Mouse (Mus musculus) cerebellum, postnatal 25 days (tissue): Measurements from ENCODE around the gene Grm4.

Experiments used
- DNase-seq, 2 experiments: peaks; one replicate each; pipeline ENCODE4 v3.0.0; 2021; ENCODE audit warnings: mixed read lengths in 2 of 2

Grm4 gene

DNA sequence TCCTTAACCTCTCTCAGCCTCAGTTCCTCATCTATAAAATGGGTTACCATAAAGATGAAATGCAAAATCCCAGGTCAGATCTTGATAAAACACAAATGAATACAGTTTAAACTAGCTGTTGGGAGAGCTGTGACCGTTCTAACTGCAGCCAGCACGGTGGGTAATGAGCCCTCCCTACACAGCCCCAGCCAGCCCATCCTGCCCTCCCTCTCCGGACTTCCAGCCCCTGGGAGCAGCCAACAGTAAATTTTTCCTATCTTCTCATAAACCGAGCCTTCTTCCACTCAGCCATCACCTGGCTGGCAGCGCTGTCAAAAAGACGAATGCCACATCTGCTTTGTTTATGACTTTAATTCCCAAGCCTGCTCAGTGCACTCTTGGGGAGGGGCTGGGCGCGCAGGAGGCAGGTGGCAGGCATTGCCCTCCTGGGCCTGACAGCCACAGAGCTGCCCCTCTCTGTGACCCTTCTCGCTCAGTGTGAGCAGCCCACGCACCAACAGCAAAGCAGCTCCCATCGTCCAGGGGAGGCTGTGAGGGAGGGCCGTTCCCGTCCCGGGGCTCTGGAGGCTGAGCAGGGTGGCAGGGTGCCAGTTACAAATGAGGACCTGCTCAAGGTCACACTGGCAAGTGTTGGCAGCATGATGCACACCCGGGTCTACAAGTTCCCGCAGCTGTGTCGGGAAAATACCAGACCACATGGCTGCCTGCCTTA lies 75.7 kb downstream of the Grm4 start:
- peak in 1 of 2 experiments; percentile 66 for DNase-seq

DNA sequence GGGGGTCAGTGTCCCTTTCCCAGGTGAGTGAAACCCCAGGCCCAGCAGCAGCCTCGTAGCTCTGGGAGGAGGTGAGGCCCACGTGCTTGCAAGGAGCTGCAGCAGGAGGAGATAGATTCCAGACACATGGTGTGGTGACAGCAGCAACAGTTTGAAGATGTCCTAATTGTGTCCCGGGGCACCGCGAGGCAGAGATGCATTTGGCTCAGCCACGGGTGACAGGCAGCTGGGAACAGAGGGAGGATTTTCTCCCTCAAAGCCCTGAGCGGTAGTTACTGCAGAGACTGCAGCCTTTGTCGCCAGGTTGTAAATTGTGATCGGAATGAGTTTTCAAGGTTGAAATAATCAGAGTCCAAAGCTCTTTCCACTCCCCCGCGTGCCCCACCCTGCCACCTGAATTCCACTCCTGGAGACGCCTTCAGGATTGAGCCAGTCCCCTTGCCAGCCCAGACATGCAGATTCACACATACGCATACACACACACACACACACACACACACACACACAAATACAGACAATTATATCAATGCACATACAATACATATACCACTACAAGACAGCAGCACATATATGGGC lies 78.6 kb downstream of the Grm4 start:
- DNase-seq: peak in 1 of 2 experiments; percentile 53

DNA sequence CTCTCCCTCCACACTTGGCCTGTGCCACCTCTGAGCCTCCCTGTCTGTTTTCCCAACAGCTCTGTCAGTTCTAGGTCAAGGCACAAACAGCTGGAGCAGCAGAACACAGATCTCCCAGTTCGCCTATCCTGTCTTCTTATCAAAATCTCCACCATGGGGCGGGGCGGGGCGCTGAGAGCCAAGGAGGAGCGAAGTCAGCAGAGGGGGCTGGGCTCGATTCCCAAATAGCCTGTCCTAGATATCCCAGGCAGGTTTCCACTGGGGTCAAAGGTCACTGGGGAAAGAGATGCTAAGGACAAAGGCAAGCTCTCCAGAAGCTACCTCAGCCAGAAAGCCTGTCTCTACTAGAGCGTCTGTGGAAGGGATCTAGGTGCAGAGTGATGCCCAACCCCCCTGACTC lies 79.4 kb downstream of the Grm4 start:
- DNase-seq: peak in 1 of 2 experiments; percentile 59

DNA sequence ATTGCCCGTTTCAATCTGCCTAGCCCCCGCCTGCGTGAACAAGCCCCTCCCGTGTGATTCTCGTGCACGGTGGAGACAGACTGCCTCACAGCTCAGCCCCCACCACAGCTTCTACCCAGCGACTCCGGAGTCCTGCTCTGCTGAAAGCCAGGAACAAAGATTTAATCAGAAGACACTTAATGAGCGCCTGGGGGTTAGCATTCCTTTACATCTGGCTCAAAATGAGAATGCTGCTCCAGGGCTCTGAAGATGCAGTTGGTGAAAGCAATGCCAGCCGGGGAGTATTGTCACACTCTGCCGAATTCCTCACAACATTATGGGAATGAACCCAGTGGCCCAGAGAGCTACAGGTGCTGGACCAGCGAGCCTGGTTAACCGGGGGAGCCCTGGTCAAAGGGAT lies 85.4 kb downstream of the Grm4 start:
- DNase-seq: peak in 1 of 2 experiments; percentile 51

DNA sequence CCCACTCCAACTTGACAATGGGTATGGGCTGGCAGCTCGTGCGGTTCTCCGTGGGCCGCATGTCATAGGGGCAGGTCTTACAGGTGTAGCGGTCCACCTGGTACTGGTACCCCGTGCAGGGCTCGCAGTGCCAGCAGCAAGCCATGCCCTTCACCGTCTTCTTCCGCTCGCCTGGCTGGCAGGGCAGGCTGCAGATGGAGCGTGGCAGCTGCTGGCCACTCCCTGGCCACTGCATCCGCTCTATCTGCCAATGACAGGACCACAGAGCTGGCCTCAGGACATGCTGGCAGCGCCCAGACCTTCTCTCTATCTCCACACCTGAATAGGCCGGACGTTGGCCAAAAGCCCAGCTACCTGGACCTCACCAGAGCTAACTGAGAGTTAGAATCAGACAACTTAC lies 86.0 kb downstream of the Grm4 start:
- DNase-seq: peak; percentile 79 to 83

DNA sequence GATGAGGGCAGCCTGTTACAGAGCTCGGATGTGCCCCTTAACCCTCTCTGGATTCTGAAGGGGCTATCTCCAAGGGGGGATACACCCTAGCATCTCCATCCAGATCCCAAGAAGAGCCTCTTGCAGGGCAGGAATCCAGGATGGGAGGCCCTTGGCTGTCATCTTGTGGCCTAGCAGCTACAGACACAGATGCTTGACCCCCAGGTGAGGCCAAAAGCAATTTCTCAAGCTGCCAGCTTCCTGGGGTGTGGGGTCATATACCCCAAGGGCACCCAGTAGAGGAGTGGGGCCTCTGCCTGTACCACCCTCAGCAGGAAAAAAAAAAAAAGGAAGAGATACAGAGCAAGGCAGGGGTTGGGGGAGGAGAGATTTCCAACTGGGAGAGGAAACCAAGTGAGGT lies 87.1 kb downstream of the Grm4 start:
- DNase-seq: no peak

DNA sequence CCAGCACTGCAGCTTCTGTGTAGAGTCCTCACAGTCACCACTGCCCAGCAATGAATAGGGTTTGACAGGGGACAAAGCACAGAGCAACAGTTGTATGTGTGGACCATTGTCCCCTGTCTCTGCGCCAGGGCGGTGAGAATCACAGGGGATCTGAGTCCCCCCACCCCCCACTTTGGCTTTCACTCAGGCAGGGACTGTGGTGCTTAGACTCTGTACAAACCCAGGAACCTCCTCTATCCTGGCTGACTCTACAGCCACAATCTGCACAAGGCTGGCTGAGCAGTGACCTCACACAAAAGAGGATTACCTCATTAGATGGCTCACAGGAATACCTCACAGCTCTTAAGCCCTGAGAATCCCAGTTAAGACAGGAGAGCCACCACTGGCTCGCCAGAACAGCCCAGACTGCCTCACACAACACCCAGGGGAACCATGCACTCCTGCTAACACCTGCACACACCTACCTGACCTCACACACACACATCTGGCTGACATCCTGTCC lies 88.0 kb downstream of the Grm4 start:
- DNase-seq: no peak

DNA sequence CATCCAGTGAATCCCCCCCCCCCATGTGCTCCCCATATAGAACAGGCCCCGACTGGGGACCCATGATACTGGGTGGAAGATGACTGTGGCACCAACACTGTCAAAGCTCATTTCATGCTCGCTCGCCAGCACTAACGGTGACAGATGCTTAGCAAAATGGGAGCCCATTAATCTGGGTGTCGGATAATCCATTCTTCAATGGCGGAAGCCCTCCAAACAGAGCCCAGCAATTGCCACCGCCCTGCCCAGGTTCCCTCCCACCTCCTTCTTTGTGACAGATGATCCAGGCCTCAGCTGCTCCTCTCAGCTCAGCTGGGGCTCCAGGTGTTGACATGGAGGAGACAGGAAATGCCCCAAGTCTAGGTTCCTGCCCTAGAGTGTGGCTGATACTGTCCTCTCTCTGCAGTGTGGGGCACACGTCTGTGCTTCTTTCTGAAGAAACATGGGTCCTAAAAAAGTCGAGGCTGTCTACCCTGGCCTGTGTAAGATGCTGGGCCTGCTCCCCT lies 89.0 kb downstream of the Grm4 start:
- no peak for DNase-seq

DNA sequence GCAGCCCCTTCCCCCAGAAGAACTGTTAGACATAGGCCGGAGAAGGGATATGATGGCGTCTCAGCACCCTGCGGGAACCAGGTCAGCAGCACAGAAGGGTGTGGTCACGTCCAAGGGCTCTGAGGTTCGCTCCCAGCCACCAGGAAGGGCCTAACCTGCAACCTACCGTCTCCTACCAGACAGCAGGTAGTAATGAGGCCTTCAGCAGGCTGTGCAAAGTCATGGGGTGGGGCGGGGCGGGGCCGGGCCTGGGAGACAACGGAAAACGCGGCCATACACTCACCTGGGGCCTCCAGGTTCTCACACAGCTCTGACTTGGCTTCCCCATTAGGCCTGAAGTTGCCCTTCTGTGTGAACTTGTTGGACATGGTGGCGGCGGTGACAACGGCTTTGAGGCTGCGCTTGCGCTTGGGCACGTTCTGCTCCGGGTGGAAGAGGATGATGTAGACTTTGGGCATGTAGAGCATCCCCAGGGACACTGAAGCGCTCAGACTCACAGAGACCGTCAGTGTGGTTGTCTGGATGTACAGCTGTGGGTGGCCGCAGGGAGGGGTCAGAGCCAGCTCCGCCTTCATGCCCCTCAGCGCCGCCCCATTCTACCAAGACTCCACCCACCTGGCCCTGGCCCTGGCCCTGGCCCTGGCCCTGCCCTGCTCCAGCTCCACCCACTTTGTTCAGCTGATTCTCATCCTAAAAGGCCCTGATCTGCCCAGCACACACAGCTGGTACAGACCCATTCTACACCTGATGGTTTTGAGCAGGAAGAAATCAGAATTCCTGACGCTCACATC lies 90.0 kb downstream of the Grm4 start:
- peak in 1 of 2 experiments; percentile 56 for DNase-seq

DNA sequence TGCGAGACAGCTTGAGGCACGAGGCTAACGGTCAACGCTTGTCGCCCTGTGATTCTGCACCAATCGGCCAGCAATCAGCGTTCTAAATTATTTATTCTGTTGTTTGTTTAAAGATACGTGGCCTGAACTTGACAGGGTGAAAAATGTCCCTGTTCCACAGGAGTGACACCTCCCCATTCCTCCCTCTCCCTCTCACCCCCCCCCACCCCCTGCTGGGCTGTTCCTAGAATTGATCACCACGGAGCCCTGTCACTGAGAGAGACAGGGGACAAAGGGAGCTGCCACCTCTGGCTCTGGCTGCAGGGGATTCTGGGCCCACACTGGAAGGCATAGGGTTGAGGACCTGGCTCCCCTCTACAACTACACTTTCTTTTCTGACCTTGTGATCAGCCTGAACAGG lies 91.4 kb downstream of the Grm4 start:
- peak in 1 of 2 experiments; percentile 54 for DNase-seq

DNA sequence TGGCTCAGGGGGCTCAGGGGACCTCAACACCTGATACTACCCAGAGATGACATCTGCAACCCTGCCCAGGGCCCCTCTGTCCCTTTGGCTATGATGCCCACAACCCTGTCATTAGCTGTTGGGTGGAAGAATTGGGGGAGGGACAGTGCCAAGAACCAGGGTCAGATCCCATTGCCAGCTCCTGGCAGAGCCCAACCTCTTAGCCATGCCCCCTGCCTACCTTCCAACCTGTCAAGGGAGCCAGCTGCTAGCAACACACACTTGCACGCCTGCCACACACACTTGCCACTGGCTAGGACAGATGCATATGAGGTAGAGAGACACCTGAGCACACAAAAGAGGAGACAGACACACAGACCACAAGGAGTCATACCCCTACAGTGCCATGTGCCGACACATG lies 96.2 kb downstream of the Grm4 start:
- peak; percentile 50 to 61 for DNase-seq

DNA sequence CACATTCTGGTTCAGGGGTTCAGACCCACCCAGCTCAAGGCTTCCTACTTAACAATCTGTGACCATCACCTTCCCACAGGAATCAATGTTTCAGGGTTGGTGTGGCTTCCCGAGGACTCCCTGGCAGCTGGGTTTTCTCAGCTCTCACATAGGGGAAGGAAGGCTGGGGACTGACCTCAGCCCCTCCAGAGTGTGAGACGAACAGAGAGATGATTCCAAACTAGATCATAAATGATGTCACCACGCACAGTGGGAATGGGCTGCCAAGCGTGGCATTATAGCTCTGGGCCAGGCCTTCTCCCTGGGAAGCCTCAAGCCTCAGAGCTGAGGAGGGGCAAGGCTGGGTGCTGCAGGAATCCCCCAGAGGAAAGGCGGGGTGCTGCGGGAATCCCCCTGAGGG lies 96.8 kb downstream of the Grm4 start:
- peak; percentile 47 to 50 for DNase-seq

DNA sequence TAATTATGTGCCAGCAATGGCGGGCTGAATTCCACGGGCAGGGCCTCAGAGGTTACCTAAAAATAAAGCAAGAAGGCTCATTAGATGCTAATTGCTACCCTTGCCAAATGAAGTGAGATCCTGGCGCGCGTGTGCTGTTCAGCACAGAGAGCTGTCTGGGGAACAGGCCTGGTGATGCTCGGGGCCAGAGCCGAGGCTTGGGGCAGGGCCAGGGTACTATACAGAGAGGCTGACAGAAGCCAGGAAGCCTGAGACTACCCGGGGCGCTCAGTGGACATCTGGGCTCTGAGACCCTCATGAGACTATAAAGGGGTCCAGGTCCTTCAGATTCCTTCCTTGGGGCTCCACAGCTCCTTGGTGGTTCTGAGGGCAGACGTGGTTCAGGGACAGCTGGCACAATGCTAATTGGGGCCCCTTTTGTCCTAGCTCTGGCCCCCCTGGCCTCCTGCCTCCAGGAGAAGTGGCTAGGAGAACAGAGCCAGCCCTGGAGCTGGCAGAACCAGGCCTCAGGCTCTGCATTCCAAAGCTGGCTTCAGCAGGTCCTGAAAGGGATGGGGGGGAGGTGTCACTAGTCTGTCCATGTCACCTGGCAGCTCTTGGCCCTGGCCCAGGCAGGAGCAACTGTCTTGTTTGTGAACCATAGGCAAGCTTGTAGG lies 98.3 kb downstream of the Grm4 start:
- peak; percentile 86 to 90 for DNase-seq

DNA sequence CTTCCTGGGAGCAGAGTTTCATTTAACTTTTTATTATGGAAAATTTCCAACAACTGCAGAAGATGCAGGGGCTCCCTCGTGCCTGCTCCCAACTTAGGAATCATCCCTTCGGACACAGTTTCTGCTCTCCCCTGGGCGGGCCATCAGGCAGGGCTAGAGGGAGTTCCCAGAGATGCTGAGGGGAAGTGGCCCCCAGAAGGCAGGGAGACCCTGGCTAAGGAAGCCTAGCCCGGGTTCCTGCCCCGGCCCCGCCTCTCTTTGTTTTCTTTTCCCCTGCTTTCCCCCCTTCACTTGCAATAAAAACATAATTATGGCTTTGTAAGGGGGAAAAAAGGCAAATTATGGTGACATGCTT lies 98.9 kb downstream of the Grm4 start:
- no peak for DNase-seq

DNA sequence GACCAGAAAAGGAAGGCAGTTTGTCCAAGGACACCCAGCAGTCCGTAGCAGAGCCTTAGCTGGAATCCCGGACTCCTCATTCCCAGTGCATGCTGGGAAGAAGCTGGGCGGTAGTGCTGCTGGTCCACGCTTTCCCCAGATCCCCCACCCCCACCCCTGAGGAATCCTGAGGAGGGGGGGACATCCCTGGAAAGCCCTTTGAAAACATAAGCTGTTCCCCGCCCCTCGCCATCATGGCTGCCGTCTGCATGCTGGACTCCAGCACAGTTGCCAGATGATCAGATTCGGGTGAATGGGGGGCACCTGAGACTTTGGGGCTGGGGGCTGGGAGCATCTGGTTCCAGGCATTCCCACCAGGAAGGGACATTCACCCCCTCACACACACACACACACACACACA lies 99.4 kb downstream of the Grm4 start:
- DNase-seq: peak; percentile 41 to 56

DNA sequence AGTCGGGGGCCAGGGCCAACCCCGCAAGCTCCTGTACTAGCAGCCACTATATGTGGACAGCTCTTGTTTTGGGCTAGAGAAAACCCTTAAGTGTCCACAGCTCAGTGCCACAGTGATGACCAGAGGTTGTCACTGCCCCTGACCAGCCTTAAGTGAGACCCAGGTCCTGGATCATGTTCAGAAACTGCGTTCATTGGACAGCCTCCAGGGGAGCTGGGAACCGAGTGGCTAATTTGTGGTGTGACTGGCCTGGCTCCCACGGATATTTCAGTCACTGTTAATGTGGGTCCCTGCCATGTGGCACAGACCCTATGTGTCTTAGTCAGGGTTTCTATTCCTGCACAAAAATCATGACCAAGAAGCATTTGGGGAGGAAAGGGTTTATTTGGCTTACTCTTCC lies 112.2 kb downstream of the Grm4 start:
- DNase-seq: peak in 1 of 2 experiments; percentile 38

DNA sequence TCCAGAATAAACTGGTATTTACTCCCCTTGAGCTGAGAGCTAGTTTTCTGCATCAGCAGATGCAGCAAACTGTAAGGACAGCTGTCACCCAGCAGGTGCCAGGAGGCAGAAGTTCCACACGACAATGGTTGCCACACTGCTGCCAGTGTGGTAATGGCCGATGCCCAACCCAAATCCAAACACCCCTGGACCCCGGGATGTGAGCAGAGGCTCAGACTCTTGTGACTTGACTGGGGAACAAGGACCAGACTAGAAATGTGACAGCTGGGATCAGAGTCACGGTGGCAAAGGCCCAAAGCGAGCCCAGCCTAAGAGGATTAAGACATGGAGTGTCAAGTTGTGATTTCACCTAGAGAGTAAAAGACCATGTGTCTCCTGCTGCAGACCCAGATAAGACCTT lies 112.7 kb downstream of the Grm4 start:
- DNase-seq: peak; percentile 47 to 59

DNA sequence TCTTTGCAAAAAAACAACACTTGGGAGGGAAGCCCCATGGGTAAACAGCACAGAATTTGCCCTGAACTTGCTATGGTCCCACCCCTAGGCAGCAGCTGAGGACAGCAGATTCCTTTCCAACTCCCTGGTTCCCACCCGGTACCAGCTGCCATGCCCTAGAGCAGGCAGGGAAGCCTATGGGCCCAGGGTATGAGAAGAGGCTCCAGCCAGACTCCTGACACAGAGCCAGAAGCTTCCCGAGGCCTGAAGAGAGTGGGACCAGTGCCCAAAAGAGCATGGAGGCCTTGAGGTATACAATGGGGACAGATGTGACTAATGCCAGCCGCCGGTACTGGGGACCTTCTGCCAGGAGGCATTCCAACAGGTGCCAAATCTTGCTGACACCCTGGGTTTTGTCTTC lies 114.2 kb downstream of the Grm4 start:
- peak; percentile 38 to 53 for DNase-seq

DNA sequence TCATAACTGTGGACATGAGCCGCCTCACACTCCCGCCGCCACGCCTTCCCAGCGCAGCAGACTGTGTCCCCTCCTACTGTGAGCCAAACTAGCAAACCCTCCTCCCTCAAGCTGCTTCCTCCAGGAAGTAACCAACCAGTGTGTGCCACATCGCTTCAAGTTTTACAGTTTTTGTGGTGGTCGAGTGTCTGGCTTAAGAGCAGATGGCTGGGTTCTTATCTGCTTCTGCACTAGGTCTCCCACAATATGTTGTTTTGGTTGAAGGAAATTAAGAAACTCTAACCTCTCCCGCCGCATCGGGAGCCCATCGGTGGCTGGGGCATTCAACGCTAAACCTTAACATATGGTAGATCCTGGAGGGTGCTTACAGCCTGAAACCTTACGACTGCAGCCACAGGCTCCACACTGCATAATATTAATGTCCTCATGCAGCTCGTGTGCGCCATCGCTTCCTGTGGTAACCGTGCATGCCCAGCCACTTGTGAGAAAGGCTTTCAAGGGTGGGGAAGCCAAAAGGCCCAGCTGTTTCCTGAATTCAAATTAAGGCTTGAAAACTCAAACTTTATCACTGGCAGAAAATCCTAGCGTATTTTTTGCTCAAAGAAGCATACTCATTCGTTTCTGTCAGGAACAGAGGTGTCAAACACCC lies 115.7 kb downstream of the Grm4 start:
- DNase-seq: no peak

DNA sequence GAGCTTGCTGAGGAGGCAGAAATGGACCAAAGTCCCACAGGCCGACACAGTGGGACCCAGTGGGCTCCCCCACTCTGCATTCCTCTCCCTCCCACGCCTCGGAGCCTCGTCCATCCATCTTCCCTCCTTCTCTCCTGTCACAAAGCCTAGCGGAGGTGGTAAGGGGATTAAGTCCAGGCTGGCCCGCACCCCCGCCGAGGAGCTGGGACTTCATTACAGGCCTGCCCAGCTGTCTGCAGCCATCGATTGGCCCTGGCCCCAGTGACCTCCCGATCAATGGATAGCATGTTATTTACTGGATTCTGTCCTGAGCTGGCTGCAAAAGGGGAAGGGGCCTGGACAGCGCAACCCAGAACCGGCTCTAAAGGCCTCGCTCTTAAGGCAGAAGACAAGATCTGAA lies 120.0 kb downstream of the Grm4 start:
- no peak for DNase-seq

DNA sequence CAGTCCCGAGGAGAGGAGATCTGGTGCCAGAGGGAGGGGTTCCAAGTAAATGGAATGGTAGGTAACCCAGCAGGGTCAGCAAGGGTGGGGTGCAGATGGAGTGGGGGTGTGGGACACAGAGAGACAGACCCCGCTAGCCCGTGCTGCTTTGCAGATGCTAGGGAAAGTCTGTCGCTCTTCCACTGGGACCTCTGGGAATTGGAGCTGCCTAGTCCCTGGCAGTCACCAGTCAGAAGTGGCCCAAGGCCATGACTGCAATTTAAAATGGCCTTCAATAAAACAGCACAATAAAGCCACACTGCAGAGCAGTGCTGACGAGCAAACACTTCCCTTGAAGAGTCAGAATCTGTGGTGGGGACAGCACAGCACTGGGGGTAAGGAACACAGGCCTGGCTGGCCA lies 127.3 kb downstream of the Grm4 start:
- no peak for DNase-seq

DNA sequence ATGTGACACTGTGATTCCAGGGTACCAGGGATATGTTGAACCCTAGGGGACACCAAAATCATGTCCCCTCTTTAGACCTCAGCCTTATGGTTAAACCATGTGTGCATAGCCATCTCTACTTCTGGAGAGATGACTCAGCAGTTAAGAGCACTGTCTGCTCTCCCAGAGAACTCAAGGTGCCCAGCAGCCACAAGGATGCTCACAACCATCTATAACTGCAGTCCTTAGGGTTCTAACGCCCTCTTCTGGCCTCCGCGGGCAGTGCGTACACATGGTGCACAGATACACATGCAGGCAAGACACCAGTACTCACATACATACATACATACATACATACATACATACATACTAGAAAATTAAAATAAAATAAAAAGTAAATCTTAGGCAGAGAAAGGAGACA lies 127.8 kb downstream of the Grm4 start:
- DNase-seq: no peak

DNA sequence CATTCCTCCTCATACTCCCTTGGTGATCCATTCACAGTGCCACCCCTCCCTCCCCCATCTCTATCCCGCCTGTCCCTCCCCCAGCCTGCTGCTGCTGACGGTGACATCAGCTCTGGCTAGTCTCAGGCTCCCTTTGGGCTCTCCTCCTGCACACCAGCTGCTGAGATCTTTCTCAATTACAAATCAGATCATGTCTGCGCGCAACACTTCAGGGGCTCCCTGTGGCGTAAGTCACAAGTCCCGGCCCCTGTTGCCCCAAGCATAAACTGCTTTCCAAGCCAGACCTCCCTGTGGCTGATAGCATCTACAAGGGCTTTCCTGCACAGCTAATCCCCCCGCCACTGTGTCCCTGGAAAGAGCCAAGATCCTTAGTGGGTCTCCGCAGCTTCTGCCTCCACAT lies 128.3 kb downstream of the Grm4 start:
- no peak for DNase-seq
